Mouse (Mus musculus) midbrain, postnatal 0 days (tissue): Measurements from ENCODE around the gene Sgo2a. TPM values are rescaled to one million over a fixed set of nuclear protein-coding genes. Genes with fewer than 3 reads are reported as not detected.

Source experiments
- ATAC-seq: fragments of 200-750 bp; cut with Nextera tagmentation; 2 replicates; pipeline ENCODE4 v1.8.0; 2017; ENCODE audit warnings: moderate number of reproducible peaks, mild to moderate bottlenecking, moderate TSS enrichment, moderate library complexity; ENCODE audit not compliant: low FRiP score
- DNase-seq: peaks from one replicate; pipeline ENCODE4 v3.0.0-alpha.2; 2015; ENCODE audit warnings: low spot score
- H3K27ac ChIP-seq: fragments of 300-500 bp; sonication (generic); 2 replicates; pipeline ENCODE4 v1.5.1; 2014; ENCODE audit warnings: low read depth, mild to moderate bottlenecking, low read length, mixed read lengths
- H3K27me3 ChIP-seq: fragments of 300-500 bp; sonication (generic); 2 replicates; pipeline ENCODE4 v1.6.1; 2014; ENCODE audit warnings: low read length, control low read depth, mixed read lengths; ENCODE audit not compliant: insufficient read depth
- H3K36me3 ChIP-seq: fragments of 300-500 bp; sonication (generic); 2 replicates; pipeline ENCODE4 v1.6.1; 2014; ENCODE audit warnings: low read length, control low read depth, mixed read lengths; ENCODE audit not compliant: insufficient read depth
- H3K4me1 ChIP-seq: fragments of 300-500 bp; sonication (generic); 2 replicates; pipeline ENCODE4 v1.6.1; 2014; ENCODE audit warnings: mild to moderate bottlenecking, control low read depth, antibody characterized with exemption, low read length, mixed read lengths; ENCODE audit not compliant: insufficient read depth
- H3K4me2 ChIP-seq: fragments of 300-500 bp; sonication (generic); 2 replicates; pipeline ENCODE4 v1.6.1; 2014; ENCODE audit warnings: low read depth, mild to moderate bottlenecking, low read length, mixed read lengths; ENCODE audit not compliant: poor library complexity, severe bottlenecking
- H3K4me3 ChIP-seq: fragments of 300-500 bp; sonication (generic); 2 replicates; pipeline ENCODE4 v1.5.1; 2014; ENCODE audit warnings: low read depth, mild to moderate bottlenecking, low read length, moderate library complexity
- H3K9ac ChIP-seq: fragments of 300-500 bp; sonication (generic); replicated peaks from 2 replicates; pipeline ENCODE4 v1.6.1; 2014; ENCODE audit warnings: mild to moderate bottlenecking, low read length, moderate library complexity, mixed read lengths; ENCODE audit not compliant: poor library complexity, severe bottlenecking
- H3K9me3 ChIP-seq: fragments of 300-500 bp; sonication (generic); 2 replicates; pipeline ENCODE4 v1.6.1; 2016; ENCODE audit warnings: low read length, control low read depth
- CTCF ChIP-seq: IDR thresholded peaks from 2 replicates; pipeline ENCODE4 v1.5.1; 2016; ENCODE audit warnings: antibody characterized with exemption, mild to moderate bottlenecking
- WGBS: fragments of 180-500 bp; shearing (Covaris S2); extraction: QIAGEN DNeasy Blood & Tissue Kit; methylation state at CpG from one replicate; pipeline ENCODE4 v1.1.7; 2014; 5-methylcytosine and 5-hydroxymethylcytosine counted together
- polyA plus RNA-seq: library from polyadenylated mRNA; unstranded; fragments of >200 nt; fragmentation: Nextera tagmentation; extraction: Ambion mirVana; gene quantifications from 2 replicates; pipeline ENCODE4 v1.2.1, GENCODE M21; 2015
- total RNA-seq: library from RNA; depleted of rRNA; stranded (reverse); fragments of >200 nt; gene quantifications from 2 replicates; pipeline ENCODE4 v1.2.3, GENCODE M21; 2014

Gene Sgo2a
- total and polyA plus RNA-seq, 2 experiments from 2014 or later: 1.4 to 3.1 TPM

DNA sequence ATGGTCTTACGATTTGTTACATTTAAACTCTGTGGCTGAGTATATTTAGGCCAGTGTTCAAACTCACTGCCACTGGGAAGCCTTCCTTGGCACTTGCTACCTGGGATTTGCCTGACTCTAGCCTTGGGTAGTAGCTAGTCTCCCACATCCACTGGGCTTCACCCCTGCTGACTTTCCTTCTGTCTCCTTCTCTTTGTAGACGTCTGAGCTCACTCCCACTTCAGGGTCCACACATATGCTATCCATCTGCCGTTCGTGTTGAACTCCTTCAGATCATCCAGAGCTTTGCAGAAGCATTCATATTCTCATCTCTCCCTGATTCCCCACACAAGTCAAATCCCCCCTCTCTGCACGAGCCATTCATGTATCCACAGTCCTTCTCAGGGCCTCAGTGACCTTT is 49.8 kb downstream of the Sgo2a start:
- Histone ChIP-seq H3K27me3 (no peaks in the 10 kb centered on the region), H3K4me1 (no peaks in the 10 kb centered on the region), H3K9ac (no peak overlapping the region), H3K4me2 (no peak overlapping the region), H3K36me3 (no peaks in the 10 kb centered on the region), H3K27ac (no peak overlapping the region), H3K9me3 (no peaks in the 10 kb centered on the region), H3K4me3 (no peak overlapping the region)
- DNase-seq (peak; percentile 57), ATAC-seq (no peak)
- WGBS: 63% methylated on average over 5 of the region's 5 CpGs
- TF ChIP-seq CTCF: no peak

DNA sequence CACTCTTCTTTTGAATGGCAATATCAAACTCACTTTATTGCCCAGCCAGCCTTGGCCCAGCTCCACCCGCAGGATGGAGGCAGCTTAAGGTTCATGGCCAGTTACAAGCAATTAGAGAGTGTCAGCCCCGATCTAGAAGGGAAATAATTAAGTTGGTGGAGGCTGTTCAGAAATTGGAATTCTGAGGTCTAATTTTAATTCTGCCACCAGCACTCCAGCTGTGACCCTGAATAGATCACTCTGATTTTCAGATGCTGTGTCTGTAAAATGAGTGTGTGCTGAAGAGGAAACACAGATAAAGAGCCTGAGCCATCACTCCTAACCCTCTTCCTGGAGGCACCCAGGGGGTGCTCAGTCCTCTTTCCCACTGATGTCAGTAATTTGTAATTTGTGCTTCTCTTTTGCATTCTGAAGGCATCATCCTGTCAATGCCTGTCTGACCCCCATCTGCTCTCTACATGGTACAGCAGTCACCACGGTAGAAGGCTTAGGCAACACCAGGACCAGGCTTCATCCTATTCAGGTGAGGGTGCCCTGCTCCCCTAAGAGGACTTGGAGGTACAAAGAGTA is 51.0 kb downstream of the Sgo2a start:
- no peak for DNase-seq
- Histone ChIP-seq H3K4me1 (no peaks in the 10 kb centered on the region), H3K4me3 (no peak overlapping the region), H3K27ac (no peak overlapping the region), H3K9ac (no peak overlapping the region), H3K36me3 (no peaks in the 10 kb centered on the region), H3K9me3 (no peaks in the 10 kb centered on the region), H3K27me3 (no peaks in the 10 kb centered on the region), H3K4me2 (no peak overlapping the region)
- WGBS: 40% methylated on average over 3 of the region's 3 CpGs
- TF ChIP-seq CTCF: no peak
- no peak for ATAC-seq

DNA sequence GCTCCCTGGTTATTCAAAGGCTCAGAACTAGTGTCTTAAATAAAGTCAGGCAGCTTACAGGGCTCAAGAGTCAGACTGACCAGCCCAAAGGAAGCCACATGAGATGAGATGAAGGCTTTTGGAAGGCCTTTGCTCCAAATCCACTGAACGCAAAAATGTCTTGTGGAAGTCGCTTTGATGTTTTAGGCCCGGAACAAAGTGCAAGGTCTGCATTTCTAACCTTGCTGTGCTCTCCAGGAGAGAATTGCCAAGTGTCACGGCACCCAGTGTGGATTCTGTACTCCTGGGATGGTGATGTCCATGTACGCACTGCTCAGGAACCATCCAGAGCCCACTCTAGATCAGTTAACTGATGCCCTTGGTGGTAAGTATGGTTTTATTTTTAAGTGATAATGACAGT is 53.4 kb downstream of the Sgo2a start:
- Histone ChIP-seq H3K27me3 (no peaks in the 10 kb centered on the region), H3K4me3 (no peak overlapping the region), H3K36me3 (no peaks in the 10 kb centered on the region), H3K9me3 (no peaks in the 10 kb centered on the region), H3K27ac (no peak overlapping the region), H3K4me2 (no peak overlapping the region), H3K9ac (no peak overlapping the region), H3K4me1 (no peaks in the 10 kb centered on the region)
- ATAC-seq (no peak), DNase-seq (no peak)
- WGBS: 87% methylated on average over 5 of the region's 5 CpGs
- no peak for TF ChIP-seq CTCF

DNA sequence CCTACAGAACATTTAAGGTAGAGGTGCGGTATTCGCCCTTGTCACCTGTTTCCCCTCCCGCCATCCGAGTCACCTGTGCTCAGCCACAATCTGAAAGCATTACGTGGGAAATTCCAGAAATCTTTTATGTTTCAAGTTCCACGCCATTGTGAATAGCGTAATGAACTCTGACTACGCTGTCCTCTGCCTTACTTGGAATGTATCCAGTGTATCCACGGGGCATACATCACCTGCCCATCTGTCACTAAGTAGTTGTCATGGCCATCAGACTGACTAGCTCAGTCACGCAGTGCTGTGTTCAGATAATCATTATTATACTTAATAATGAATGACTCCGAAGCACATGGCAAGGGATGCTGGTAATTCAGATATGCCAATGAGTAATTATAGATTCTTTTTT is 59.8 kb downstream of the Sgo2a start:
- Histone ChIP-seq H3K9me3 (no peaks in the 10 kb centered on the region), H3K9ac (no peak overlapping the region), H3K4me3 (no peak overlapping the region), H3K4me1 (no peaks in the 10 kb centered on the region), H3K4me2 (no peak overlapping the region), H3K36me3 (no peaks in the 10 kb centered on the region), H3K27me3 (no peaks in the 10 kb centered on the region), H3K27ac (no peak overlapping the region)
- DNase-seq (no peak), ATAC-seq (no peak)
- no peak for TF ChIP-seq CTCF
- WGBS: 66% methylated on average over 11 of the region's 11 CpGs

GRCm38 (mm10) chr1:58056074-58056807 is 60.5 kb downstream of the Sgo2a start:
- H3K4me2 ChIP-seq: no peak overlapping the region
- no peak overlapping the region for H3K27ac ChIP-seq
- 78% methylated on average over 13 of the region's 13 CpGs for WGBS
- H3K4me1 ChIP-seq: no peaks in the 10 kb centered on the region
- no peak for DNase-seq
- no peak overlapping the region for H3K4me3 ChIP-seq
- H3K9ac ChIP-seq: no peak overlapping the region
- no peaks in the 10 kb centered on the region for H3K36me3 ChIP-seq
- TF ChIP-seq CTCF: no peak
- ATAC-seq: no peak
- H3K9me3 ChIP-seq: no peaks in the 10 kb centered on the region
- no peaks in the 10 kb centered on the region for H3K27me3 ChIP-seq

- Histone ChIP-seq H3K36me3 (no peaks in the 10 kb centered on the region), H3K9me3 (no peaks in the 10 kb centered on the region), H3K9ac (no peak overlapping the region), H3K4me2 (no peak overlapping the region), H3K4me1 (no peaks in the 10 kb centered on the region), H3K27ac (no peak overlapping the region), H3K27me3 (no peaks in the 10 kb centered on the region), H3K4me3 (no peak overlapping the region)
- DNase-seq: no peak
- no peak for TF ChIP-seq CTCF
- 82% methylated on average over 11 of the region's 11 CpGs for WGBS
- ATAC-seq: no peak
Observed at GRCm38 (mm10) chr1:58056939-58057338, 61.2 kb downstream of the Sgo2a start.
